Mouse (Mus musculus): ENCODE data around the gene Kcnc1. TPM values are rescaled to one million over a fixed set of nuclear protein-coding genes. Genes with fewer than 3 reads are reported as not detected.
A peak's percentile ranks its signal among the peaks of the same experiment; 100 is the strongest.

Gene Kcnc1
- polyA plus RNA-seq, 1 experiment from 2014 or later = 0.05 TPM

DNA sequence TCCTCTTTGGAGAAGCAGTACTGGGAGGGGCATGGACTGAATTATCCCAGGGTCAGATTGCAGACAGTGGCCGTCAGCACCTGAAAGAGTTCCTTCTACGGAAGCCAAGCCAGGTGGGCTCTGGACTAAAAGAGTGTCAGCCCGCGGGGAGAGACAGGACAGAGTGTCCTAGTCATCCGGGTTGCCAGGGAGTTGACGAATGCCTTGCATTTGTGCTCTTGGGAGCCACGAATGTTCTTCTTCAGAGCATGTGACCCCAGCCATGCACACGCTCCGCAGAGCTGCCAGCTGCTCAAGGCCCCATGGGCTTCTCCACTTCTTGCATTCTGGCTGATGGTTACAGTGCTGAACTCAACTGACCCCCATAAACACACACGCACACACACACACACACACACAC, 86.8 kb downstream of the Kcnc1 start:
- H3K4me1 ChIP-seq = peaks cover 29% of the 10 kb centered on the region
- no peak overlapping the region for H3K9ac ChIP-seq
- H3K4me2 ChIP-seq = no peak overlapping the region
- H3K4me3 ChIP-seq = no peak overlapping the region
- no peaks in the 10 kb centered on the region for H3K27me3 ChIP-seq (replicated peaks)
- no peaks in the 10 kb centered on the region for H3K36me3 ChIP-seq
- peak overlapping the region; percentile 79; the same call in 1 of the 2 replicates for H3K27ac ChIP-seq (replicated peaks)
- no peaks in the 10 kb centered on the region for H3K9me3 ChIP-seq
- no peak for ATAC-seq (ENCODE audit: extremely low read depth, insufficient number of reproducible peaks, low FRiP score, low TSS enrichment)
- 55% methylated on average over 10 of the region's 10 CpGs for WGBS

DNA sequence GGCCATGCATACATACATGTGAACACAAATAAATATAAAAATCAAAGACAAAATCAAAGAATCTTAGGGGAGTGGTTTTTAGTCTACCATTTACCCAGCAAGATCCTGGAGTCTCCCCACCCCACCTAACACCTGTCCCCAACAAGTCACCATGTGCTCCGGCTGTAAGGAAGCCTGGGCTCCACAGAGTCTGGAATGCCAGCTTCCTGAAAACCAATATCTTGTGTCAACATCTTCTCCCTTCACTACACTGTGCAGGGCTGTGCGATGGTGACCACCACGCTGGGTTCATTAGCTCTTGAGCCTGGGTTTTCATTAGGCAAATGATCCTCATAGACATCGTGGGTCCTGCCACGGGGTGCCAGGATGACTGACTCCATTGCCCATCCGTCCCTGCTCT, 87.9 kb downstream of the Kcnc1 start:
- Histone ChIP-seq H3K27me3 (replicated peaks) (no peaks in the 10 kb centered on the region), H3K9me3 (no peaks in the 10 kb centered on the region), H3K9ac (no peak overlapping the region), H3K4me3 (no peak overlapping the region), H3K4me2 (no peak overlapping the region), H3K4me1 (peaks cover 29% of the 10 kb centered on the region), H3K27ac (replicated peaks) (no peak overlapping the region), H3K36me3 (no peaks in the 10 kb centered on the region)
- no peak for ATAC-seq (ENCODE audit: extremely low read depth, insufficient number of reproducible peaks, low FRiP score, low TSS enrichment)
- WGBS = 74% methylated on average over 6 of the region's 6 CpGs

DNA sequence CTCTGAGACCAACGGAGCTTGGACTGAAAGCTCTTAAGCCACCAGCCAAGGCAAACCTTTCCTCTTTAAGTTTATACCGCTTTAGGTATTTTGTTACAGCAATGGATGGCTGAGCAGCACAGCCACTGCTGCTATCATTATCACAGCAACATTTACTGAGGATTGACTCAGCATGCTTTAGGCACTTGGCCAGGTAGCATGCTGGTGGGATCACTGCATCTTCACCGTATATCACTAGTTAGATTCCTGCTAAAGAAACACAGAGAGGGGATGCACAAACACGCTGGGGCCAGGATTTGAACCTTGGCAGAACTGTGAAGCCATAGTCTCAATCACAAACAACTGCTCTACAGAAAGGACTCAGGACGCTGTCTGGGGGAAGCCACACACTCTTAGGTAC, 90.5 kb downstream of the Kcnc1 start:
- no peak overlapping the region for H3K9ac ChIP-seq
- no peak overlapping the region for H3K4me3 ChIP-seq
- no peaks in the 10 kb centered on the region for H3K27me3 ChIP-seq (replicated peaks)
- H3K9me3 ChIP-seq = no peaks in the 10 kb centered on the region
- H3K4me1 ChIP-seq = peaks cover 18% of the 10 kb centered on the region
- no peaks in the 10 kb centered on the region for H3K36me3 ChIP-seq
- ATAC-seq (ENCODE audit: extremely low read depth, insufficient number of reproducible peaks, low FRiP score, low TSS enrichment) = no peak
- H3K4me2 ChIP-seq = no peak overlapping the region
- 77% methylated on average over 5 of the region's 5 CpGs for WGBS
- no peak overlapping the region for H3K27ac ChIP-seq (replicated peaks)

DNA sequence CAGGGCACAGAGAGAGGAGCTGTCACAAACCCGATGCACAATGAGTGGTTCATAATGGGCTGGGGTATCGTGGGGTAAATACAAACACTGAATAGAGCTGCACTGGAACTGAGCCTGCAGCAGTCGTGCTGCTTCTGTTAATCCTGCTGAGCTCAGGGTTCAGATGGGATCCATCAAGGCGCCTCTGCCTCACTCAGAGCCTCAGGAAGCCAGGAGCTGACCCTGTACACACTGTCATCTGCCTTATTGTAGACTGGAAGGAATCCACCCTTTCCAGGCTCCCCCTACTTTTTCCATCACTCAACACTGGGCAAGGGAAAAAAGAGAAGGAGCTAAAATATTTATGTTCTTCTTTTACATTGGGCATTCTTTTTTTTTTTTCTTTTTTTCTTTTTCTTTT, 91.1 kb downstream of the Kcnc1 start:
- no peak for ATAC-seq (ENCODE audit: extremely low read depth, insufficient number of reproducible peaks, low FRiP score, low TSS enrichment)
- Histone ChIP-seq H3K4me1 (peaks cover 18% of the 10 kb centered on the region), H3K27me3 (replicated peaks) (no peaks in the 10 kb centered on the region), H3K9ac (no peak overlapping the region), H3K9me3 (no peaks in the 10 kb centered on the region), H3K27ac (replicated peaks) (no peak overlapping the region), H3K4me2 (no peak overlapping the region), H3K36me3 (no peaks in the 10 kb centered on the region), H3K4me3 (no peak overlapping the region)
- 51% methylated on average over 4 of the region's 4 CpGs for whole genome bisulfite sequencing

Other genes starting within 250 kb of the Kcnc1 start
- 8.7 and 9.7 TPM in 2 replicates for gene Abcc8, start 216.5 kb upstream of the Kcnc1 start, polyA plus RNA-seq (2015; fragmentation: Nextera tagmentation; extraction: Ambion mirVana)
- gene Ush1c, start 158.0 kb upstream of the Kcnc1 start, polyA plus RNA-seq (2015; fragmentation: Nextera tagmentation; extraction: Ambion mirVana) = 1.8 and 2.2 TPM in 2 replicates
- 0.04 and 0.05 TPM in 2 replicates for gene Otog, start 155.5 kb upstream of the Kcnc1 start, polyA plus RNA-seq (2015; fragmentation: Nextera tagmentation; extraction: Ambion mirVana)
- 0.43 and 0.64 TPM in 2 replicates for gene Myod1, start 20.0 kb upstream of the Kcnc1 start, polyA plus RNA-seq (2015; fragmentation: Nextera tagmentation; extraction: Ambion mirVana)
- 11.9 and 12.2 TPM in 2 replicates for gene Sergef, start 243.3 kb downstream of the Kcnc1 start, polyA plus RNA-seq (2015; fragmentation: Nextera tagmentation; extraction: Ambion mirVana)